Mouse (Mus musculus) olfactory bulb, adult 2 months (tissue): ENCODE data around the gene Crisp1.

ENCODE experiments used
- CTCF ChIP-seq: fragments of 200-500 bp; IDR thresholded peaks from 2 replicates; pipeline ENCODE4 v1.5.1; 2012; ENCODE audit warnings: low read depth, mild to moderate bottlenecking, low read length, moderate library complexity; ENCODE audit not compliant: insufficient read depth
- POLR2A ChIP-seq: fragments of 200-500 bp; IDR thresholded peaks from 2 replicates; pipeline ENCODE4 v1.6.1; 2012; ENCODE audit warnings: mild to moderate bottlenecking, low read depth, low read length, moderate library complexity; ENCODE audit not compliant: insufficient read depth

DNA sequence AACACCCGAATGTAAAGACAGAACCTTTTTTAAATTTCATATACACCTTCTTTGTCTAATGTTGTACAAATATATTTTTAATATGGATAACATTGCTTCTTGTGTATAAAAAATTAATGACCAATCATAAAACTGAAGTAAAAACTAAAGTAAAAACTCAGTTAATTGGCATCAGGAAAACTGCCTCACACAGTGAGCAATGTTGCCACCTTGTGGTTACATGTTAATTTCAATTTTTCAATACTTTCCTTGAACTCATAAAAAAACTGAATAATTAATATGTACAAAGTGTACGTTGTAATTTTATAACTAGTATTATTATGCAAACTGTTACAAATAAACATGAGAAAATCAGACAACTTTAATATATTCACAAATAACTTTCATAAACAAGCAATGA, 33.6 kb downstream of the Crisp1 start:
- TF ChIP-seq CTCF (no peak), POLR2A (no peak)
